Mouse (Mus musculus): ENCODE measurements around the gene Rap1b.

Rap1b gene

DNA sequence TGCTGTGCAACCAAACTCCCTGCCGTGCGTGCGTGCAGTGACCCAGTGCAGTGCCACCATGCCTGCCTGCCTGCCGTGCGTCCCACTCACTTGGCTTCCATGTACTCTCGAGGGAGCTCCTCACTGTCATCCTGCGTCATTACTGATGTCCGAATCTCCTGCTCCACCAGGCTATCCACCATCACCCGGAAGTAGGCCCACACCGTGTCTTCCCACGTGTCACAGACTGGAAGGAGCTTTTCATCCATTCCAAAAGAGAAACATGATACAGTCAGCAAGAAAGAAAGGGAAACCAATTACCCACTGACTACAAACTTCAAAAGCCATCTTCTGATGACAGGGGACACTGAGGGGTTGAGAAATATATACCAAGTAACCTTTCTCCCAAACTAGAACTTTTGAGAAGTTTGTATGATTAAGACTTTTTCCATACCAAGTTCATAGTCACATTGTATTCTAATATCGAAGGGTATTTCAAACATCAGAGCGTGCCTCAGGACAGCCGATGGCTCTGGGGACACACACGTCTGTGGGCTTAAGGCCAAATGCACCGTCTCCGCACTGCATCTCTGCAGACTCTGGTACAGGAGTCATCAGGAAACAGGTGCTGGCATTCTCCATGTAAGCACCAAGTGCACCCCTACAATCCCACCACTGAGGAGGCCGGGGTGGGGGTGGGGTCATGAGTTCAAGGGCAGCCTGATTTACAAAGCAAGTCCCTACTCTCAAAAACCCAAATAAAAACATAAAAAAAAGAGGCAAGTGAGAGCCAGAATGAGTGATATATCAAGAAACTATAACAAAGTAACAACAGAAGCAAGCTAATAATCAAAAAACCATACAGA, 75.3 kb downstream of the Rap1b start:
- DNase-seq (ENCODE audit: low spot score), result no peak

DNA sequence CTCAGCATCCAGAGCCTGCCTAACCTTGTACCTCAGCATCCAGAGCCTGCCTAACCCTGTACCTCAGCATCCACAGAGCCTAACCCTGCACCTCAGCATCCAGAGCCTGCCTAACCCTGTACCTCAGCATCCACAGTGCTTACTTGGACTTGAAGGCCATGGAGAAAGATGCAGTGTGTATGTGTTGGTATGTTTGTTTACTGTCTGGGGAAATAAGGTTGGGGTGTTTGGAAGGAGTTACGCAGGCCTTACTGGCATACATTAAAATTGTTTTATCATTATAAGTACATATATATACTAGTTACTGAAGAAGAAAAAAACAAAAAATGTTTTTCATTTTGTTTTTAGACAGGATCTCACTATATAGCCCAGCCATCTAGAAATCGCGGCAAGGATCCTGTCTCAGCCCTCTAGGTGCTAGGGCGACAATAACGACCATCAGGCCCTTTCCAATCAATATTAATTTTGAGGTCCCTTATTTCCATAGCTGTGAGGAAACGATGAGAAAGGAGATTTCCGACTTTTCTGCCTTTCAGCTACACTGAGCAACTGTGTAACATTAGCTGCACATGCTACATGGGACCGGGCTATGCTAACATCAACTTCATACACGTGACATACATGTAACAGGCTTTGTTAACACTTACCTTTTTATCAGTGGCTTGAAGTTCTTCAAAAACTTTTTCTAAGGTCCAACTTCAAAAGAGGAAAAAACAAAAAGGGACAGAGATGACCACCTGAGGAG, 76.1 kb downstream of the Rap1b start:
- DNase-seq (ENCODE audit: low spot score), result no peak

DNA sequence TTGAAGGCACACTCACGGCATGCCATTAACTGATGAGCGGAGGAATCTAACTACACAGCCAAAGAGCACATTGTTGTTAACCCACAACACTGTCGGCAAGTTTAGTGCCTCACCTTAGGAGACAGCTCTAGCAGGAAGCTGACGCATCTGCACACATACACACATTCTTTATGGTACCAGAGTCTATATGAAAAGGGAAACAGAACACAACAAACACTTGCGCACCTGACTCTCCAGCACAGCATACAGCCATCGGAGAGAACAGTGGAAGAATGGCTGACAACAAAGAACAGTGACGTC, 77.7 kb downstream of the Rap1b start:
- DNase-seq (ENCODE audit: low spot score), result no peak

- DNase-seq (ENCODE audit: low spot score), result no peak
Measured at GRCm38 (mm10) chr10:117767286-117768140, 78.3 kb downstream of the Rap1b start.

GRCm38 (mm10) chr10:117766896-117767160, 79.0 kb downstream of the Rap1b start:
- DNase-seq (ENCODE audit: low spot score), result no peak

DNA sequence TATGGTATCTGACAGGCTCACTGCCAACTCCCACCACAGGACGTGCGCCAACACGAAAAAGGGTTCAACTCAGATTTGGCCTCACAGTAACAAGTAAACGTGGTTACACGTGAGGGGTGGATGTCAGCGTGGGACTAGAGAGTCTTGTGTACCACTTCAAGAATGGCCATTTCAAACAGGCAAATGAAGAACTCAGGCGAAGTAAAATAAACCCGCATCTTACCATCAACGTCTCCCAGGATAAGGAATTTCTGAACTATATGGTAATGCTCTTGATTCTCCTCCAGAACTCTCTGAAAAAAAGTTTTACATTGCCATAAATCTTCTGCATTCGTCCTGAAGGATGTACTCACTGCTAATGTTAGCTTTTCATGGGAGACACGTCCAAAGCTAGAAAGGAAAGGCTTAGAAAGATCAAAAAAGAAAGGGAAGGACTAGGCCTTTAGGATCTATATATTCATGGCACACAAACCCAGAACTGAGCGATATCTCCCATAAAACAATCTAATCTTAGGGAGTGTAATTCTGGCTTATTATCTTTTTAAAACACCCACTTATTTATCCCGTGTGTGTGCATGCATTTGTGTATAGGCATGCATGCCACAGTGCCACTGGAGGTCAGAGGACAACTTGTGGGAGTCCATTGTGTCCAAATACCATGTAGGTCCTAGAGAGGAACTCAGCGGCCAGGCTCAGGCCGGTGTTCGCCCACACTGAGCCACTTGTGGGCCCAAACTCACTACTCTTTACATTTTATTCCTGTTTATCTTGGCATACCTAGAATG, 79.5 kb downstream of the Rap1b start:
- no peak for DNase-seq (ENCODE audit: low spot score)

DNA sequence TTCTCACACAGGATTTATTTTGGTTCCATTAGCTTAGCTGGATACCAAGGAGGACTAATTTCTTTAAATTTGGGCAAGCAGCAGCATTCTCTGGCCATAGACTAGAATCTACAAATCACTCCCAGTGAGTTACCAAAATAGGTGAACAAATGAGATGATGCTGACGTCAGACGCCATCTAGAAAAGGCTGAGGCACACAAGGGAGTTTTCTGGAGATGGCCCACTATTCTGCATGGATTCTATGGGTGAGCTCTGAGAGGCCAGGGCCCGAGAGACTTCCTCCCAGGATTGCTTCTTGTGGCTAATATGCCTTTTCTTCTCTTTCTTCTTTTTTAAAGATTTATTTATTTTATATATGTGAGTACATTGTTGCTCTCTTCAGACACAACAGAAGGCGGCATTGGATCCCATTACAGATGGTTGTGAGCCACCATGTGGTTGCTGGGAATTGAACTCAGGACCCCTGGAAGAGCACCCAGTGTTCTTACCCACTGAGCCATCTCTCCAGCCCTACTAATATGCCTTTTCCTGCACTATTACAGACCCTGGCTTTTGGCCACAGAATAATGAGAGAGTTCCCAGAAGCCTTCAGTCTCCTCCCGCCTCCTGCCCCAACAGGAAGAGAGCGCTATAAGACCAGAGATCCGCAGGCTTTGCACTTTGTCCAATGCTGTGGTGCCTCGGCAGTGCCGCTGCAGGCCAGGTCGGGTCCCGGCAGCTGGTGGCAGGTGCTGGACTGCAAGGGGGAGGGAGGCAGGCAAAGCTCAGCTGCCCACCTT, 80.5 kb downstream of the Rap1b start:
- DNase-seq (ENCODE audit: low spot score), result no peak

GRCm38 (mm10) chr10:117764598-117764997, 81.2 kb downstream of the Rap1b start:
- DNase-seq (ENCODE audit: low spot score), result no peak
